Mouse (Mus musculus) right cerebral cortex, adult 2 months (tissue): ENCODE measurements around the gene Ms4a7.
"Not testable (repeated sequence)": the region's sequence is repeated elsewhere in the genome, so short reads cannot be mapped to it uniquely, and the experiment has no call there.

Experiments
- DNase-seq, 2 experiments: peaks; one replicate each; pipeline ENCODE4 v3.0.0; 2021 to 2022; ENCODE audit warnings: low spot score in 2 of 2

The Ms4a7 gene

GRCm38 (mm10) chr19:11335932-11336331 is at the start of gene Ms4a7:
TSS of gene Ms4a7 (minus strand) at chr19:11336146.
- DNase-seq = no peak

GRCm38 (mm10) chr19:11376399-11376798 is 40.5 kb upstream of the Ms4a7 start:
- no peak for DNase-seq

- no peak for DNase-seq
These were observed 39.3 kb upstream of the Ms4a7 start, which contains the start of gene Ms4a4a for GRCm38 (mm10) chr19:11375273-11375672. TSS of gene Ms4a4a (plus strand) at chr19:11375523.

- no peak for DNase-seq
These were observed 35.2 kb upstream of the Ms4a7 start for GRCm38 (mm10) chr19:11371181-11371580.

- no peak for DNase-seq
These were observed 32.4 kb upstream of the Ms4a7 start for GRCm38 (mm10) chr19:11368310-11368709.

DNA sequence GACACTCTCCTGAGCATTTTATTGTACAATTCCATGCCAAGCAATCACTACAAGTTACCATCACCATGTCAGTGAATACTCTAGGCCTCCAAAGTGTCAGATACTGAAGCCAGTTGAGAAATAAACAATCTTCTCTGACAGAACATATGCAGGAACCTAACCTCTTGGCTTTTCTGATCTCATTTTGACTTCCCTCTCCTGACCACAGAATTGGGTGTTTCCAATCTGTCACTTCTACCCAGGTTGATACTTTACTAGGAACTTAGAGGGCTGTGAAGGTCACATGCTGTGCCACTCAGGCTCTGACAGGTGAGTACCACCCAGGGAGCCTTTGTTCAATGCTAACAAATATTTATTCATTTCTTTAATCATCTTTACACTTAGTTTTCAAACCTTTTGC is 26.1 kb upstream of the Ms4a7 start:
- DNase-seq = no peak

DNA sequence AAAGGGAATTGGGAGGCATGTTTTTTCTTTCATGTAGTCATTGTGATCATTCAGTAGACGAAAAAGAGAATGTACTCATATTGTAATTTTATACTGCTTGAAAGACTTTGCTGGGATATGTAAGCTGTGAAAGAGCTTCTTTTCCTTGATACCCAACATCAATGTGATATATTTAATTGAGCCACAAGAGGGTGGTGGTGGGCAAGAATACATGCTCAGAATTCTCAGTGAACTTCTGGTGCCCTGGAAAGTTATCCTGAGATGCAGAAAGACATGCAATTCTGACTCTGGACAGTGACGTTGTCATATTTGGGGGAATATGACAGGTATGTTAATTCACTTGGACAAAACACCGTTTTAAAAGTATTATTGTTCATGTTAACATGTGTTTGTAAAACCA is 24.2 kb upstream of the Ms4a7 start:
- peak in 1 of 2 experiments; percentile 6 for DNase-seq

DNA sequence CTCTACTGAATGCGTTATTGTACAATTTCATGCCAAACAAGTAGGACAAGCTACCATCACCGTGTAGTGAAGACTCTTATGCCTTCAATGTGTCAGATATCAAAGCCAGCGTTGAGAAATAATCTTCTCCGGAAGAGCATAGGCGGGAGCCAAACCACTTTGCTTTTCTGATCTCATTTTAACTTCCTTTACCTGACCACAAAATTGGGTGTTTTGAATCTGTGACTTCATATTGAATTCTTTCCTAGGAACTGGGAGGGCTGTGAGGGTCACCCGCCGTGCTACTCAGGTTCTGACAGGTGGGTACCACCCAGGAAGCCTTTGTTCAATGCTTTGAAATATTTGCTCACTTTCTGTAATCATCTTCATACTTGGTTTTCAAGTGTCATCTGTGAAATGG is 19.8 kb upstream of the Ms4a7 start:
- DNase-seq = no peak

DNA sequence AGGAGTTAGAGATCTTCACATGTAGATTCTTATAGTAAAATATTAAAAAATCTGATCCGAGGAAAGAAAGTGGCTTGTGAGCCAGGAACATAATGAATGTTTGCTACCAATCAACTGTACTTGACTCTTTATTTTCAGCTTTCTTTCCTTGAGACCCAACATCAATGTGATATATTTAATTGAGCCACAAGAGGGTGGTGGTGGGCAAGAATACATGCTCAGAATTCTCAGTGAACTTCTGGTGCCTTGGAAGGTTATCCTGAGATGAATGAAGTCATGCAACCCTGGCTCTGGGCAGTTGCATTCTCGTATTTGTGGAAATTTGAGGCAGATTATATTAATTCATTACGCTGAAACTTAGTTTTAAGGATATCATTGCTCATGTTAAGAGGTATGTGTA is 15.9 kb upstream of the Ms4a7 start:
- peak in 1 of 2 experiments; percentile 8 for DNase-seq

- DNase-seq = peak; percentile 2 to 14
These were observed 13.9 kb upstream of the Ms4a7 start for GRCm38 (mm10) chr19:11349698-11350481.

GRCm38 (mm10) chr19:11343992-11344391 is 8.0 kb upstream of the Ms4a7 start:
- DNase-seq = no peak

GRCm38 (mm10) chr19:11343147-11343546 is 7.2 kb upstream of the Ms4a7 start:
- no peak for DNase-seq

GRCm38 (mm10) chr19:11321123-11321522 is 14.8 kb downstream of the Ms4a7 start:
- DNase-seq = no peak

DNA sequence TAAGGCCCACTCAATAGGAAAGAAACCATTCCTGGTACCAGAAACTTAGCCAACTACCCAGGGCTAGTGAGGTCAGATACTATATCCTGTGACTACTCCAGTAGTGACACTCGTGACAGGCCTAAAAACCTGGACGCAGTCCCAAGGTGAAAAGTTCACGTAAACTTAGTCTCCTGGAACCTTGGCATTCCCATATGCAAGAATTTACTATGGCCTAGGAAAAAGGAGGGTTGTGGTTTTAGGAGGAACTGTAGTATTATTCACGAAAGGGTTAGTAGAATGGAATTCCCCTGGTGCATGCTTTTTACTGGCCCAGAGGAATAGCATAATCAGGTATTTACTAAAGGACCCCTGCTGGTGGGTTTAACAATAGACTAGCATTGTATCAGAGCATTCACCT is 19.2 kb downstream of the Ms4a7 start:
- DNase-seq = no peak

GRCm38 (mm10) chr19:11314354-11314753 is 21.6 kb downstream of the Ms4a7 start, which contains the start of gene Ms4a14:
TSS of gene Ms4a14 (minus strand) at chr19:11314454.
- no peak for DNase-seq

GRCm38 (mm10) chr19:11308888-11309287 is 27.1 kb downstream of the Ms4a7 start:
- DNase-seq = no peak

DNA sequence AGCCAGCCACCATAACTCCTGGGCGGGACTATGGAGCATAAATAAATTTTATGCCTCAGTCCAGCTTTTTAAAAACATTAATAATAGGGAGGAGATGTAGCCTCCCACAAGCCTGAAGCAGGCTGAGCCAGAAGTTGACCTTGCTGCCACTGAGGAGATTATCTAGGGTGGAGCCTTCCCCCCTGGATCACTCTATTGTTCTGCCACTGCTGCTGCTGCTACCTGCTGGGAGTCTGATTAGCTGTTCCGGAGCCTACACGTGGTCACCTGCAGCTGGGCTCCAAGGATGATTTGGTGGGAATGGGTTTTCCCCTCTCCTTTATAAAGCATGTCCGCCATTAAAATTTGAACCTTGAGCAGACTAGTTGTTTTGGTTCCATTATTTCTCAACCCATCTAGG is 36.4 kb downstream of the Ms4a7 start:
- not testable (repeated sequence) for DNase-seq

DNA sequence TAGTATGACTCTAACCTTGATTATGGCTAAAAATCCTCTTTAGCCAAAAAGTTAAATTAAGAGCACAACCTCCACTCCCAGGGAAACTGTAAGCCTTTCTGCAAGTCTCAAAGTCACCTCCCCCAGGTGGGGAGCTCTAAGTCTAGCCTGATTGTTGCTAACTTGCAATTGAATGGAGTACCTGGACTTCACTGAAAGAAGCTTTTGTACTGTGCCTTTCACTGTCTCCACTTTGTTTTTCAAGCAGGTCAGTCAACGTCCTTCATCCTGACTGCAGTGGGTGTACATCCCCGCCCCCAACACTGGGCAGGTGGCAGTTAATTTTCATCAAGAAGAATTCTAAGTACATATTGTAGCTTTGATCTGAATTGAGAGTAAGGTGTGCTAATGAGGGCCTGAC is 37.0 kb downstream of the Ms4a7 start:
- DNase-seq = no peak

DNA sequence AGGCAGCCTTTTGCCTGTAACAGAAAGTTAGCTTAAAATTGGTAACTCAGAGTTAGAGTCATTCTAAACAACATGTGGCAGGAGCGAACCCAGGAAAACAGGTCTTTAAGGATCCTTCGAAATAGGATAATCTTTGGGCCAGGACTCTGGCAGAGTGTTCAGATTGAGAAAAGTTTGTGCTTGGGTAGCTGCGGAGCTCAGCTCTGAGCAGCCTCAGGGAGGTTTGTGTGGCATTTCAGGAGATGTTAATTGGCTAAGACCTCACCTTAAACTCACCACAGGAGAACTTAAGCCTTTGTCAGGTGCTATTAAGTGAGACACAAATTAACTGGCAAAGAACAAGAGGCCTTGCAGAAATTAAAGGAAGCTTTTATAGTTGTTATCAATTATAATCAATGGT is 42.3 kb downstream of the Ms4a7 start:
- not testable (repeated sequence) for DNase-seq

- peak in 1 of 2 experiments; percentile 6 for DNase-seq
These were observed 43.0 kb downstream of the Ms4a7 start for GRCm38 (mm10) chr19:11292990-11293389.

DNA sequence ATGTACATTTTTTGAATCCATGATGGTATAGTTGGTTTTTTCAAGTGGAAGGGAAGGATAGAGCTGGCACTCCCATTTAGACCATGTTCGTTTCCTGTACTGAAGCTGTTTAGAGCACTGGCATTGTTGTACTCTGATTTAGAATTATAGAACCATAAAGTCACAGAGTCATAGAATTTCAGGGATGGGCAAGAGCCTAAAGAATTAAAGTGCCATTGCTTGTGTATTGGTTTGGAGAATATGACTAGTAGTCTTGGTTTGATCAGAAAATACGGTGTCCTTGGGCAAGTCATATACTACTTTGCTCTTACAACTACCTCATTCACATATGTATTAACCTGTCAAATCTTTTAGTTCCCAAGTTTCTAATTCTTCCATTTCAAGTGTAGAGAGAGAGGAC is 52.2 kb downstream of the Ms4a7 start, which contains the start of gene Ms4a5:
Gene Ms4a5 (minus strand): TSS at position 101 of the 400 bp plus-strand sequence.
- DNase-seq = no peak

DNA sequence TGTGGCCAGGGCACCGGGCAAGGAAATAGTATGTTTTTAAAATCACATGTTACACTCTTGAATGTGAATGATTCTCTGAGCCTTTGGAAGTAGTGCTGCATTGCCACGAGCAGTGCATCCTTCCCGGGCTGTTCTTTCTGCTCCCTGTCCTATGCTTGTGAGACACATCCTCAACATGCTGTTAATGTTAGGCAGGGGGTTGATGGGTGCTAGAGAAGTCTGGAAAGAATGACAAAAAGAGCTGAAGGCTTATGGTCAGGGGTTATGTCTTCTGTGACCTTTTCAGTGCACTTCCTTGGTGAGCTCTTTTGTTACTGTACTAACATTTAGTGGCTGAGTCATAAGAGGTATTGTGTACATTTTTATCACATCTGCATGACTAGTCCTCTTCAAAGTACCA is 55.7 kb downstream of the Ms4a7 start:
- no peak for DNase-seq

GRCm38 (mm10) chr19:11276431-11276830 is 59.5 kb downstream of the Ms4a7 start:
- no peak for DNase-seq
